Mouse (Mus musculus) forebrain, postnatal 0 days (tissue): Measurements from ENCODE around the gene Slc39a11. TPM values are rescaled to one million over a fixed set of nuclear protein-coding genes. Genes with fewer than 3 reads are reported as not detected.

ENCODE experiments used
- ATAC-seq: fragments of 200-750 bp; cut with Nextera tagmentation; 2 replicates; pipeline ENCODE4 v1.8.0; 2017; ENCODE audit warnings: mild to moderate bottlenecking, moderate library complexity
- DNase-seq: peaks from one replicate; pipeline ENCODE4 v3.0.0-alpha.2; 2015
- H3K27ac ChIP-seq: fragments of 300-500 bp; sonication (generic); 2 replicates; pipeline ENCODE4 v1.5.1; 2014; ENCODE audit warnings: low read depth, mild to moderate bottlenecking, antibody characterized with exemption, low read length, moderate library complexity, mixed read lengths
- H3K27me3 ChIP-seq: fragments of 300-500 bp; sonication (generic); 2 replicates; pipeline ENCODE4 v1.6.1; 2014; ENCODE audit warnings: mild to moderate bottlenecking, low read length, mixed read lengths; ENCODE audit not compliant: insufficient read depth
- H3K36me3 ChIP-seq: fragments of 300-500 bp; sonication (generic); 2 replicates; pipeline ENCODE4 v1.6.1; 2014; ENCODE audit warnings: mild to moderate bottlenecking, moderate library complexity; ENCODE audit not compliant: insufficient read depth
- H3K4me1 ChIP-seq: fragments of 300-500 bp; sonication (generic); 2 replicates; pipeline ENCODE4 v1.6.1; 2014; ENCODE audit warnings: antibody characterized with exemption; ENCODE audit not compliant: insufficient read depth
- H3K4me2 ChIP-seq: fragments of 300-500 bp; sonication (generic); 2 replicates; pipeline ENCODE4 v1.6.1; 2014; ENCODE audit warnings: low read depth, mild to moderate bottlenecking, moderate library complexity
- H3K4me3 ChIP-seq: fragments of 300-500 bp; sonication (generic); 2 replicates; pipeline ENCODE4 v1.5.1; 2014; ENCODE audit warnings: low read depth, low read length, mixed read lengths
- H3K9ac ChIP-seq: fragments of 300-500 bp; sonication (generic); 2 replicates; pipeline ENCODE4 v1.6.1; 2014; ENCODE audit warnings: mild to moderate bottlenecking
- H3K9me3 ChIP-seq: fragments of 300-500 bp; sonication (generic); 2 replicates; pipeline ENCODE4 v1.6.1; 2016; ENCODE audit warnings: low read length
- CTCF ChIP-seq: sonication (generic); IDR thresholded peaks from 2 replicates; pipeline ENCODE4 v1.5.1; 2016; ENCODE audit warnings: antibody characterized with exemption, control low read depth, low read depth
- WGBS: fragments of 180-500 bp; shearing (Covaris S2); extraction: QIAGEN DNeasy Blood & Tissue Kit; methylation state at CpG from one replicate; pipeline ENCODE4 v1.1.7; 2014; 5-methylcytosine and 5-hydroxymethylcytosine counted together
- polyA plus RNA-seq: library from polyadenylated mRNA; unstranded; fragments of >200 nt; fragmentation: Nextera tagmentation; extraction: Ambion mirVana; gene quantifications from 2 replicates; pipeline ENCODE4 v1.2.1, GENCODE M21; 2015
- total RNA-seq: library from RNA; depleted of rRNA; stranded (reverse); fragments of >200 nt; gene quantifications from 2 replicates; pipeline ENCODE4 v1.2.3, GENCODE M21; 2014

The Slc39a11 gene
- total and polyA plus RNA-seq, 2 experiments from 2014 or later, result 39.1 to 48.2 TPM

GRCm38 (mm10) chr11:113363739-113364138 is 286.1 kb downstream of the Slc39a11 start:
- H3K9me3 ChIP-seq, result no peaks in the 10 kb centered on the region
- no peak for TF ChIP-seq CTCF
- H3K4me3 ChIP-seq, result no peak overlapping the region
- no peaks in the 10 kb centered on the region for H3K4me1 ChIP-seq
- H3K27me3 ChIP-seq, result no peaks in the 10 kb centered on the region
- WGBS, result 27% methylated on average over 13 of the region's 13 CpGs
- ATAC-seq, result no peak; the same call in 1 of the 2 replicates
- no peaks in the 10 kb centered on the region for H3K36me3 ChIP-seq
- DNase-seq, result no peak
- H3K4me2 ChIP-seq, result no peak overlapping the region
- H3K27ac ChIP-seq, result no peak overlapping the region
- H3K9ac ChIP-seq, result no peak overlapping the region

GRCm38 (mm10) chr11:113362617-113363016 is 287.3 kb downstream of the Slc39a11 start:
- Histone ChIP-seq H3K36me3 (no peaks in the 10 kb centered on the region), H3K27ac (no peak overlapping the region), H3K4me1 (no peaks in the 10 kb centered on the region), H3K27me3 (no peaks in the 10 kb centered on the region), H3K9ac (no peak overlapping the region), H3K4me2 (no peak overlapping the region), H3K4me3 (no peak overlapping the region), H3K9me3 (no peaks in the 10 kb centered on the region)
- ATAC-seq (no peak), DNase-seq (no peak)
- TF ChIP-seq CTCF, result no peak
- 91% methylated on average over 7 of the region's 7 CpGs for WGBS

- DNase-seq, result peak; percentile 43
- Histone ChIP-seq H3K36me3 (no peaks in the 10 kb centered on the region), H3K4me2 (no peak overlapping the region), H3K4me1 (no peaks in the 10 kb centered on the region), H3K9me3 (no peaks in the 10 kb centered on the region), H3K27ac (no peak overlapping the region), H3K9ac (no peak overlapping the region), H3K4me3 (no peak overlapping the region), H3K27me3 (no peaks in the 10 kb centered on the region)
- 0 out of 2 replicates have a peak, but pooled peaks have one; percentile 20 for ATAC-seq
- TF ChIP-seq CTCF, result no peak
- WGBS, result 83% methylated on average over 10 of the region's 10 CpGs
Observed at GRCm38 (mm10) chr11:113360049-113360835, 289.6 kb downstream of the Slc39a11 start.

- no peak overlapping the region for H3K4me2 ChIP-seq
- no peaks in the 10 kb centered on the region for H3K27me3 ChIP-seq
- no peaks in the 10 kb centered on the region for H3K36me3 ChIP-seq
- H3K27ac ChIP-seq, result no peak overlapping the region
- no peak overlapping the region for H3K9ac ChIP-seq
- no peak for ATAC-seq
- TF ChIP-seq CTCF, result no peak
- DNase-seq, result no peak
- H3K9me3 ChIP-seq, result no peaks in the 10 kb centered on the region
- H3K4me3 ChIP-seq, result no peak overlapping the region
- 75% methylated on average over 5 of the region's 5 CpGs for WGBS
- no peaks in the 10 kb centered on the region for H3K4me1 ChIP-seq
Observed at GRCm38 (mm10) chr11:113355932-113356331, 293.9 kb downstream of the Slc39a11 start.

GRCm38 (mm10) chr11:113352085-113352815 is 297.6 kb downstream of the Slc39a11 start:
- Histone ChIP-seq H3K4me3 (no peak overlapping the region), H3K27ac (0 out of 2 replicates have a peak overlapping the region, but pooled peaks have one; percentile 29), H3K9me3 (no peaks in the 10 kb centered on the region), H3K27me3 (no peaks in the 10 kb centered on the region), H3K9ac (no peak overlapping the region), H3K4me1 (no peaks in the 10 kb centered on the region), H3K36me3 (no peaks in the 10 kb centered on the region), H3K4me2 (no peak overlapping the region)
- DNase-seq (no peak), ATAC-seq (peak; percentile 53)
- 60% methylated on average over 11 of the region's 12 CpGs for WGBS
- no peak for TF ChIP-seq CTCF

GRCm38 (mm10) chr11:113350583-113350982 is 299.3 kb downstream of the Slc39a11 start:
- Histone ChIP-seq H3K4me1 (no peaks in the 10 kb centered on the region), H3K4me3 (no peak overlapping the region), H3K4me2 (no peak overlapping the region), H3K36me3 (no peaks in the 10 kb centered on the region), H3K9ac (no peak overlapping the region), H3K9me3 (no peaks in the 10 kb centered on the region), H3K27ac (no peak overlapping the region), H3K27me3 (no peaks in the 10 kb centered on the region)
- ATAC-seq (no peak), DNase-seq (no peak)
- TF ChIP-seq CTCF, result peak; percentile 27; the same call in 1 of the 2 replicates
- WGBS, result 95% methylated on average over 4 of the region's 4 CpGs

GRCm38 (mm10) chr11:113346895-113347514 is 302.9 kb downstream of the Slc39a11 start:
- no peak for TF ChIP-seq CTCF
- no peaks in the 10 kb centered on the region; the same call in 1 of the 2 replicates for H3K36me3 ChIP-seq
- no peak overlapping the region for H3K27ac ChIP-seq
- no peaks in the 10 kb centered on the region for H3K4me1 ChIP-seq
- H3K9ac ChIP-seq, result no peak overlapping the region
- no peak overlapping the region for H3K4me3 ChIP-seq
- ATAC-seq, result peak; percentile 43; the same call in 1 of the 2 replicates
- WGBS, result 39% methylated on average over 9 of the region's 9 CpGs
- H3K4me2 ChIP-seq, result no peak overlapping the region
- no peaks in the 10 kb centered on the region for H3K27me3 ChIP-seq
- no peak for DNase-seq
- H3K9me3 ChIP-seq, result no peaks in the 10 kb centered on the region
